Mouse (Mus musculus): ENCODE results near the gene Slc19a3. TPM values are rescaled to one million over a fixed set of nuclear protein-coding genes. Genes with fewer than 3 reads are reported as not detected.
"Not testable (repeated sequence)": the region's sequence is repeated elsewhere in the genome, so short reads cannot be mapped to it uniquely, and the experiment has no call there.

Gene Slc19a3
- polyA plus RNA-seq, 1 experiment from 2014 or later = 0.70 TPM

DNA sequence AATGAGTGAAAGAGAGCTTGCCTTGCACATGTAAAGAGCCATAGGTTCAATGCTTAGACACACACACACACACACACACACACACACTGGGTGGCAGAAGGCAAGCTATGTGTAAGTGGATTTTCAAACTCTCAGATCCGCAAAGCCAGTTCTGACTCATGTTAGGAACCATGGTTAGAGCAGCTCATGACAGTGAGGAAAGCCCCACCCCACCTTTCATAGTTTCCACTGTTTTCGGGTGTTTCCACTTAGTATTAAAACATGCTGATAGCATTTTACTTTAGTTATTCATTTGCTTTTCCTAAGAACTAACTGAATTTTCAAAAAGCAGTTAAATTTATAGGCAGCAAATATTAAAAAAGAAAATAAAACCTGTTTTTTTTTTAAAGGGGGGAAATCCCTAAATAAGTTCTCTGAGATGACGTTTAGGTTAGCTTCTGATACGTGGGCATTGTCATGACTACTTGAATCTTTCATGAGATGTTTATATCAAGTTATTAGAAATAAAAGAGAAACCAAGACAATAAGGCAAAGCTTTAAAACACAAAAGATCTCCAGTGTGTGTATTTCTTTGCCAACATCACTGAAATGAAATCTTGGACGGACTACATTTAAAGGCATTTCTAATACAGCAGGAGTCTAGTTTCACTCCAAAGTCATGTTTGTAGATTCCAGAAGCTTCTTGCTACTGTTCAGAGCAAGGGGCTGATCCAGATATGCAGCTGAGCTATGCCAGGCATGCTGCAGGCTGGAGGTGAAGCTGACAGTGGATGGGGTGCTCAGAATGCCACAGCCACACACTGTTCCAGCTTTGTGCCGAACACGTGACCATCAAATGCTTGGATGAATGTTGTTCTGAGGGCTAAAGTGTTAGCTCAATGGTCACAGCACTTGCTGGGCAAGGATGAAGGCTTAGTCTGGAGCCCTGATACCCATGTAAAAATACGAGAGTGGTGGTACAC lies 31.7 kb downstream of the Slc19a3 start:
- WGBS = 77% methylated on average over 8 of the region's 8 CpGs
- H3K4me2 ChIP-seq = no peak overlapping the region
- no peak overlapping the region for H3K27ac ChIP-seq
- no peak overlapping the region for H3K4me3 ChIP-seq
- no peak overlapping the region for H3K9ac ChIP-seq
- H3K9me3 ChIP-seq = no peaks in the 10 kb centered on the region
- no peaks in the 10 kb centered on the region for H3K27me3 ChIP-seq
- H3K36me3 ChIP-seq = no peaks in the 10 kb centered on the region
- no peaks in the 10 kb centered on the region for H3K4me1 ChIP-seq
- no peak for ATAC-seq (ENCODE audit: insufficient number of reproducible peaks, low FRiP score, low TSS enrichment, low read depth)

DNA sequence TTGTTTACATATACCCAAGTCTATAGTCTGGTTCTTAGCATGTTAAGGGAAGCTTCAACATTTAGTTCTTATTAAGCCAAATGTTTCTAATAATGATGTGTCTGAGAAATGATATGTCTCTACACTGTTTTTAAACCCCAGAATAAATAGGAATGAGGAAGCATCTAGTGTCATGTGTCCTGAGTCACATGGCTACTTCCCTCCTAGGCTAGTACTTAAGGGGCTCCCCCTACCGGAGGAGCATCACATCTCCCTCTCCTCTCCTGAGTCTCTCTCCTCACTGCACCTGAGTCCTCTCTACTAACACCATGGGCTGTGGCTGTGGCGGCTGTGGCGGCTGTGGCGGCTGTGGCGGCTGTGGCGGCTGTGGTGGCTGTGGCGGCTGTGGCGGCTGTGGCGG lies 37.9 kb downstream of the Slc19a3 start, which contains the start of gene Gm47959:
Gene Gm47959 (plus strand): TSS at position 243 of the 400 bp plus-strand sequence.
- H3K27ac ChIP-seq; H3K36me3 ChIP-seq; H3K9me3 ChIP-seq; H3K4me2 ChIP-seq; H3K4me1 ChIP-seq; H3K9ac ChIP-seq; H3K27me3 ChIP-seq; H3K4me3 ChIP-seq; ATAC-seq (ENCODE audit: insufficient number of reproducible peaks, low FRiP score, low TSS enrichment, low read depth): not testable (repeated sequence)
- WGBS = 89% methylated on average over 9 of the region's 9 CpGs

DNA sequence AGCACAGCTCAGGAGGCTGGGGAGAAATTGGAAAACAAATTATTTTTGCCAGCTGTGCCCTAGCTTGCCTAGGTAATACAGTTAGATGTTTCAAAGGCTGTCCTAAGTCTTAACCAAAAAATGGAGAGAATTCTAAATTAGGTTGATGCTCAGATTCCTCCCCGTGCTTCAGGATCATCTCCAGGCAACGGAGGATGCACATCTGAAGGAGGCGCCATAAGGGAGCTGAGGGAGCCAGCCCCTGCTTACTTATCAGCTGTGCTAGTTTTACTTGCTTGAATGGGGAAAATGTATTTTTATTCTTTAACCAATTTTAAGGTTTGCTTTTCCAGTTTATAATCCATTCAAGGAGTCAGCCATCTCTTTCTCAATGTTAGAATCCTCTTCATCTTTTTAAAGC lies 44.3 kb downstream of the Slc19a3 start:
- H3K9ac ChIP-seq = no peak overlapping the region
- 87% methylated on average over 3 of the region's 3 CpGs for WGBS
- H3K36me3 ChIP-seq = no peaks in the 10 kb centered on the region
- no peak overlapping the region for H3K4me3 ChIP-seq
- no peak for ATAC-seq (ENCODE audit: insufficient number of reproducible peaks, low FRiP score, low TSS enrichment, low read depth)
- H3K4me1 ChIP-seq = no peaks in the 10 kb centered on the region
- no peaks in the 10 kb centered on the region for H3K9me3 ChIP-seq
- H3K27ac ChIP-seq = no peak overlapping the region
- no peak overlapping the region for H3K4me2 ChIP-seq
- H3K27me3 ChIP-seq = no peaks in the 10 kb centered on the region

DNA sequence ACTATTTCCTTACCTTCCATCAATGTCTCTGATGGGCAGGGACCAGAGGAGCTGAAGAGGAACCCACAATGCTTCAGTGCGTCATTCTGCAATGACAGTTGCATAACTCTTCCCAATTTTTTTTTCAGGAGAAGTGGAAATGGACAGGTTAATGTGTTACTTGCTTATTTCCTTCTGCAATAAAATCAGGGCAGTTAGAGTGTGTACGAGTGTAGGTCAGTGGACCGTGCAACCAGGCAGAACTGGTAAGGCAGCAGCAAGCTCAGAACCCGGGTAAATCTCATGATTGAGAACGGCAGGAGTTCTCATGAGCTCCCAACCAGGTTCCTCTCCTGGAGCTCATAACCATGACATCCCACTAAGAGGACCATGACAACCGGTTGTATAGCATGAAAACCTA lies 46.2 kb downstream of the Slc19a3 start:
- Histone ChIP-seq H3K4me2 (no peak overlapping the region), H3K36me3 (no peaks in the 10 kb centered on the region), H3K4me3 (no peak overlapping the region), H3K27ac (no peak overlapping the region), H3K9me3 (no peaks in the 10 kb centered on the region), H3K9ac (no peak overlapping the region), H3K27me3 (no peaks in the 10 kb centered on the region), H3K4me1 (no peaks in the 10 kb centered on the region)
- ATAC-seq (ENCODE audit: insufficient number of reproducible peaks, low FRiP score, low TSS enrichment, low read depth) = no peak
- WGBS = 85% methylated on average over 6 of the region's 6 CpGs

DNA sequence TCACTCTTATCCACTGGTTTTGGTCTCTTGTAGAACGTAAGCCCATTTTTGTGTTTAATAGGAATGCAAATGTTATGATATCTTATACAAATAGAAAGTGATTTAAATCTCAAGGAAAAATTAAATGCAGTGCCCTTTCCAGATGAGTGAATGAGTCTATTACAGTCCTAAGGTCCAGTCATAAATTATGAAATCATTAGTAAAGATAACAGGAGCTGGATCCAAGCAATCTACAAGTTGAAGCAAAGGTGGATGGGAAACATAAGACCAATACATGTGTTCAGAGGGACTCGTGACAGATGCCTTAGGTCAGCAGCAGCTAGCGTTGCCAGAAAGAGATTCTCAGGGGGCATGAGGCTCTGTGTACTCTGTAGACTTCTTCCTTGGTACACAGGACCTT lies 46.7 kb downstream of the Slc19a3 start:
- Histone ChIP-seq H3K4me2 (no peak overlapping the region), H3K27ac (no peak overlapping the region), H3K27me3 (no peaks in the 10 kb centered on the region), H3K4me3 (no peak overlapping the region), H3K4me1 (no peaks in the 10 kb centered on the region), H3K36me3 (no peaks in the 10 kb centered on the region), H3K9me3 (no peaks in the 10 kb centered on the region), H3K9ac (no peak overlapping the region)
- 79% methylated on average over 3 of the region's 3 CpGs for WGBS
- ATAC-seq (ENCODE audit: insufficient number of reproducible peaks, low FRiP score, low TSS enrichment, low read depth) = no peak

DNA sequence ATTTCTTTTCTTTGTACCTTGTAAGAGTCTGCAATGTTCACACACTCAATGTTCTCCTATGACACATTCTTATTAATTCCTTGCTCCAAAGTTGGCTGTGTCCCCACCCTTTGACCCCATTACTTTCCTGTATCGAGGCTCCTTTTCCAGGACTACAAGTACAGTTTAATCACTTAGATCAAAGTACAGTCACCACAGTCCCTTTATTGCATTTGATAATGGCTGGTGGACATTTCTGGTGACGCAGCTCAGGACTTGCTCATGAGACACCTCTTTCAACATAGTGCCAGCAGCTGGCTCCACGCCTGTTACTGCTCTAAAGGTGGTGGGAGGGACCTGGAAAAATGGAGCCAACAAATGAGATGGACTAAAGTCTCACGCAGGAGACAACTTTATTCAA lies 47.2 kb downstream of the Slc19a3 start:
- H3K27ac ChIP-seq = no peak overlapping the region
- H3K4me1 ChIP-seq = no peaks in the 10 kb centered on the region
- H3K9me3 ChIP-seq = no peaks in the 10 kb centered on the region
- H3K9ac ChIP-seq = no peak overlapping the region
- H3K4me2 ChIP-seq = no peak overlapping the region
- H3K36me3 ChIP-seq = no peaks in the 10 kb centered on the region
- WGBS = 50% methylated on average over 4 of the region's 4 CpGs
- no peak overlapping the region for H3K4me3 ChIP-seq
- no peaks in the 10 kb centered on the region for H3K27me3 ChIP-seq
- ATAC-seq (ENCODE audit: insufficient number of reproducible peaks, low FRiP score, low TSS enrichment, low read depth) = no peak

DNA sequence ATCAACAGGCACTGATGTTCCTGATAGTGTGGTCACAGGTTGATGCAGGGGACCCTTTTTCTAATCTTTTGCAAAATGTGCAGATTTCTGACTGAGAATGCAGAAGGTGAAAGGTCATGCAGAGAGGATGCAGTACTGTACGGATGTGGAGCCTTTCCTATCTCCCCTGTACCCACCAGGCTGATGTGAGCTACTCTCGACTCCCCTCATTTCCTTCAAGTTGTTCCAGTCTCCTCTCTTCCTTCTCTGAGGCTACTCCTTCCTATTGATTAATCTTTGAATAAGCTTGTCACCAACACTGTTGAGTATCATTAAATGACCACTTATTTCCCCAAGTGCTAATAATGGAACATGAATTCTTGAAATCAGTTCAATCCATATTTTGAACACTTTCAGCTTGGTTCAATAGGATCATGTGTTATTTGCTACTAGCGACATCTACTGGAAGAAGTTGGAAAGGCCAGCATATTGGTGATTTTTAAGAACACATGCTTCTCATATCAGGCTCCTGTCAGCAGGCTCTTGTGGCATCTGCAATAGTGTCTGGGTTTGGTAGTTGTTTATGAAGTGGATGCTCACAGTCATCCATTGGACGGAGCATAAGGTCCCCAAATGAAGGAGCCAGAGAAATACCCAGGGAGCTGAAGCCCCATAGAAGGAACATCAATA lies 50.6 kb downstream of the Slc19a3 start:
- Histone ChIP-seq H3K27ac (no peak overlapping the region), H3K9ac (no peak overlapping the region), H3K4me1 (no peaks in the 10 kb centered on the region), H3K36me3 (no peaks in the 10 kb centered on the region), H3K4me3 (no peak overlapping the region), H3K27me3 (no peaks in the 10 kb centered on the region), H3K4me2 (no peak overlapping the region), H3K9me3 (no peaks in the 10 kb centered on the region)
- 33% methylated on average over 4 of the region's 4 CpGs for WGBS
- ATAC-seq (ENCODE audit: insufficient number of reproducible peaks, low FRiP score, low TSS enrichment, low read depth) = no peak

DNA sequence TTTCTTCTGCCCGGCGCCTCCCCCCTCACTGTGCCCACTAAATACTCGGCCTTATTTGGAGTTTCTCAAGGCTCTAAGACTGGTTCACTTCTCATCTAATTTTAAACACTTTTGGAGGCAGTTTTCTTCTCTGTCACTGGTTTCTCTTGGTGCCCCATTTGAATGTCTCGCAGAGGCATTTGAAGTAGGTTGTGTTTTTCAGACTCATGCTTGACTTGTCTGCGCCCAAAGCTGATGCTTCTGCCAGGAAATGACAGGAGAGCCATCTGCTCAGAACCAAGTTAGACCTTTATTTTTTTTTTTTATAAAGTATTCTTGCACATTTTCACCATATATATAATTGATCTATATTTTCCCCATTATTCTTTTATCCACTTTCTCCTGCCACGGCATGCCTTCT lies 51.5 kb downstream of the Slc19a3 start:
- Histone ChIP-seq H3K27me3 (no peaks in the 10 kb centered on the region), H3K4me2 (no peak overlapping the region), H3K4me3 (no peak overlapping the region), H3K9me3 (no peaks in the 10 kb centered on the region), H3K9ac (no peak overlapping the region), H3K4me1 (no peaks in the 10 kb centered on the region), H3K27ac (no peak overlapping the region), H3K36me3 (no peaks in the 10 kb centered on the region)
- WGBS = 93% methylated on average over 6 of the region's 6 CpGs
- ATAC-seq (ENCODE audit: insufficient number of reproducible peaks, low FRiP score, low TSS enrichment, low read depth) = no peak

DNA sequence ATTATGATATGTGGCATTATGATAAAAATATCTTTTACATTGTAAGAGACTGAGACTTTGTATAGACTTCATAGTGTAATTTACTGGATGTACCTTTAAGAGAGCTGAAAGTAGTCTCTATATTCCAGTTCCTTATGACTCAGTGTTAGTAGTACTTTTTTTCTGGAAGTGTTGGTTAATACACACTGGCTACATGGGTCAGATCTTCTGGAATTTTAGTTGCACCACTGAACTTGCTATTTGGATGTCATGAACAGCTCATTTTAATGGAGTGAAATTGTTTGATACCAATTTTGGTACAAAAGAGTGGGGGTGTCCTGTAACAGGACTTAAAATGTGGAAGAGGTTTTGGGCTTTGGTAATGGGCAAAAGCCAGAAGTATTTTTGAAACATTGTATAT lies 60.4 kb downstream of the Slc19a3 start:
- Histone ChIP-seq H3K27ac (no peak overlapping the region), H3K36me3 (no peaks in the 10 kb centered on the region), H3K9ac (no peak overlapping the region), H3K9me3 (no peaks in the 10 kb centered on the region), H3K4me2 (no peak overlapping the region), H3K4me3 (no peak overlapping the region), H3K4me1 (no peaks in the 10 kb centered on the region), H3K27me3 (no peaks in the 10 kb centered on the region)
- no peak for ATAC-seq (ENCODE audit: insufficient number of reproducible peaks, low FRiP score, low TSS enrichment, low read depth)

DNA sequence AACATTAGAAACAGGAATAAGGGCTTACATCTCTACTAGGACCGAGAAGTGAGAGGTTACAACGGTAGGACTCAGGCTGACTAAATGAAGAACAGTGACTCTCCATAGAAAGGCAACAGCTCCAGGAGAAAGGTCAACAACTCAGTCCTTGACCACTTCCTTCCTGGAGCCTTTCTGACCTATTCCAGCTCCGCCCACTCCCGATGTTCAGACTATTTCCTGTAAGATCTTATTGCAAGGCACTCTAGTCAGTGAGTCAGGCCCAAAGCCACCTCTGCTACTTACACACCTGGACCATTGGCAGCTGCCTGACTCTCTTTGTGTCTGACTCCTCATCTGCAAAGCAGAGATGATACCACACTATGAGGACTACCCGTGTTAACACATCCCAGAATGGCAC lies 62.5 kb downstream of the Slc19a3 start:
- whole genome bisulfite sequencing = 81% methylated on average over 5 of the region's 5 CpGs
- no peak for ATAC-seq (ENCODE audit: insufficient number of reproducible peaks, low FRiP score, low TSS enrichment, low read depth)
- Histone ChIP-seq H3K4me1 (no peaks in the 10 kb centered on the region), H3K4me2 (no peak overlapping the region), H3K27me3 (no peaks in the 10 kb centered on the region), H3K36me3 (no peaks in the 10 kb centered on the region), H3K9me3 (no peaks in the 10 kb centered on the region), H3K9ac (no peak overlapping the region), H3K27ac (no peak overlapping the region), H3K4me3 (no peak overlapping the region)

DNA sequence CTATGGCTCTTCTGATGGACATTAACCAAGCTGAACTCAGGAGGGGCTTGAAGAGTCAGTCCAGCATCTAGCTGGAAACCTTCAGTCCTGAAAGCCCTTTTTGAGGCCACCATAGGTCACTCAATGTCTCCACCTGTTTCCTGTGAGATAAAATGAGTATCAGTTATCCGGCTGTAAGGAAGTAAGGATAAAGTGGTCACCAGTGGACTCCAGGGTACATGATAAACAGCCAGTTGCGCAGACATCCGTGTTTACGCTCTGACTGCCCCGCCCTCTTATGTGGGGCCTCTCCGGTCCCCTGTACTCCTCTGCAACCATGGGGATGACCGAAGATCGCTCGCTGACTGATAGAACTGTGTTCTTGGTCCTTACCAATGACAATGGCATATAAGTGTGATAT lies 63.9 kb downstream of the Slc19a3 start:
- H3K27ac ChIP-seq = no peak overlapping the region
- no peaks in the 10 kb centered on the region for H3K27me3 ChIP-seq
- no peaks in the 10 kb centered on the region for H3K4me1 ChIP-seq
- H3K36me3 ChIP-seq = no peaks in the 10 kb centered on the region
- WGBS = 85% methylated on average over 9 of the region's 9 CpGs
- no peak overlapping the region for H3K4me2 ChIP-seq
- no peak for ATAC-seq (ENCODE audit: insufficient number of reproducible peaks, low FRiP score, low TSS enrichment, low read depth)
- H3K9ac ChIP-seq = no peak overlapping the region
- H3K4me3 ChIP-seq = no peak overlapping the region
- H3K9me3 ChIP-seq = no peaks in the 10 kb centered on the region

DNA sequence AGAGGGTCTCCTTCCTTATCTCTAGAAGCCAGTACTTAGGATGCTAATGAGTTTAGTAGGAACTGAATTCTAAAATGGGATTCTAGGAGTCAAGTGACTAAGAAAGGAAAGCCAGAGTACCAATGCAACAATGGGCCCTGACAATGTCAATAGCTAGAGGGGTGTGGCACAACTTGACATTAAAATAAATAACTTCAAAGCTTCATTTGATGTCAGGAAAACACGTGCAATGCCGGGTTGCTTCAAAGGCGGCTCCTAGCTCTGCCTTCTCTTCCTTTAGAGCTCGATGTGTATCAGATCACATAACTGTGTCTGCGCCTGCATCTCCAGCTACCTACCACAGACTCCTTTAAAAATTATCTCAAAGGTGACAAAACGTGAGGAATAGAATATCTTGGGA lies 64.3 kb downstream of the Slc19a3 start:
- H3K36me3 ChIP-seq = no peaks in the 10 kb centered on the region
- H3K4me3 ChIP-seq = no peak overlapping the region
- no peaks in the 10 kb centered on the region for H3K27me3 ChIP-seq
- ATAC-seq (ENCODE audit: insufficient number of reproducible peaks, low FRiP score, low TSS enrichment, low read depth) = no peak
- no peak overlapping the region for H3K9ac ChIP-seq
- 54% methylated on average over 6 of the region's 6 CpGs for WGBS
- H3K4me2 ChIP-seq = no peak overlapping the region
- no peak overlapping the region for H3K27ac ChIP-seq
- no peaks in the 10 kb centered on the region for H3K9me3 ChIP-seq
- no peaks in the 10 kb centered on the region for H3K4me1 ChIP-seq
